Mouse (Mus musculus) limb, embryonic 11.5 days (tissue): ENCODE results near the gene Tdp1. TPM values are rescaled to one million over a fixed set of nuclear protein-coding genes. Genes with fewer than 3 reads are reported as not detected.

Experiments used
- ATAC-seq: fragments of 200-750 bp; cut with Nextera tagmentation; 2 replicates; pipeline ENCODE4 v1.8.0; 2017; ENCODE audit warnings: low read depth; ENCODE audit not compliant: insufficient number of reproducible peaks, low FRiP score, low TSS enrichment
- DNase-seq: peaks from one replicate; pipeline ENCODE4 v3.0.0-alpha.2; 2015; ENCODE audit warnings: low spot score
- H3K27ac ChIP-seq: fragments of 300-500 bp; sonication (generic); replicated peaks from 2 replicates; pipeline ENCODE4 v1.5.1; 2014; ENCODE audit warnings: low read depth, mild to moderate bottlenecking, low read length
- H3K27me3 ChIP-seq: fragments of 300-500 bp; sonication (generic); 2 replicates; pipeline ENCODE4 v1.6.1; 2014; ENCODE audit warnings: mild to moderate bottlenecking, low read length, mixed read lengths; ENCODE audit not compliant: control insufficient read depth, insufficient read depth
- H3K36me3 ChIP-seq: fragments of 300-500 bp; sonication (generic); 2 replicates; pipeline ENCODE4 v1.6.1; 2014; ENCODE audit warnings: mild to moderate bottlenecking, low read length, moderate library complexity, mixed read lengths; ENCODE audit not compliant: control insufficient read depth, insufficient read depth
- H3K4me1 ChIP-seq: fragments of 300-500 bp; sonication (generic); 2 replicates; pipeline ENCODE4 v1.6.1; 2014; ENCODE audit warnings: low read length, mixed read lengths; ENCODE audit not compliant: control insufficient read depth, insufficient read depth
- H3K4me2 ChIP-seq: fragments of 300-500 bp; sonication (generic); 2 replicates; pipeline ENCODE4 v1.6.1; 2014; ENCODE audit warnings: low read depth, mild to moderate bottlenecking, moderate library complexity; ENCODE audit not compliant: severe bottlenecking
- H3K4me3 ChIP-seq: fragments of 300-500 bp; sonication (generic); 2 replicates; pipeline ENCODE4 v1.5.1; 2014; ENCODE audit warnings: low read depth, low read length
- H3K9ac ChIP-seq: fragments of 300-500 bp; sonication (generic); 2 replicates; pipeline ENCODE4 v1.6.1; 2014; ENCODE audit warnings: mild to moderate bottlenecking, low read length
- H3K9me3 ChIP-seq: fragments of 300-500 bp; sonication (generic); 2 replicates; pipeline ENCODE4 v1.6.1; 2016; ENCODE audit warnings: low read length; ENCODE audit not compliant: control insufficient read depth
- WGBS: fragments of 180-500 bp; shearing (Covaris S2); extraction: QIAGEN DNeasy Blood & Tissue Kit; methylation state at CpG from one replicate; pipeline ENCODE4 v1.1.7; 2014; 5-methylcytosine and 5-hydroxymethylcytosine counted together
- polyA plus RNA-seq: library from polyadenylated mRNA; unstranded; fragments of >200 nt; fragmentation: Nextera tagmentation; extraction: Ambion mirVana; gene quantifications from 2 replicates; pipeline ENCODE4 v1.2.1, GENCODE M21; 2014

Gene Tdp1
- polyA plus RNA-seq, 1 experiment from 2014 or later, result 77.9 TPM

DNA sequence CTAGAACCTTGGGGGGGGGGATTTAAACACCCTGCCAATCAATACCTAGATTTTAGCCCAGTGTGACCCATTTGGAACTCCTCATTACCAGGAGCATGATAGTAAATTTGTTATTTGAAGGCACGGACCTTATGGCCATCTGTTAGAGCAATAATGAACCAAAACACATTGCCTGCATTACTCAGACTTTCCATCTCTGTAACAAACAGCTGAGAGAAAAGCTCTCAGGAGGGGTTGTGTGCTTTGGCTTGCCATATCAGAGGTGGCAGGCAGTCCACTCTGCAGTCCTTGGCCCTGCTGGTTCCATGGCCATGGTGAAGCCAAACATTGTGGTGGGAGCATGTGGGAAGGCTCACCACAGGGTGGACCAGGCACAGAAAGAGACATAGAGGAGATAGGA is 44.8 kb downstream of the Tdp1 start:
- Histone ChIP-seq H3K9me3 (no peaks in the 10 kb centered on the region), H3K27ac (no peak overlapping the region), H3K4me3 (no peak overlapping the region), H3K4me2 (no peak overlapping the region), H3K9ac (no peak overlapping the region), H3K27me3 (no peaks in the 10 kb centered on the region), H3K4me1 (no peaks in the 10 kb centered on the region), H3K36me3 (no peaks in the 10 kb centered on the region; the same call in 1 of the 2 replicates)
- ATAC-seq (no peak), DNase-seq (no peak)
- 77% methylated on average over 1 of the region's 1 CpGs for WGBS

DNA sequence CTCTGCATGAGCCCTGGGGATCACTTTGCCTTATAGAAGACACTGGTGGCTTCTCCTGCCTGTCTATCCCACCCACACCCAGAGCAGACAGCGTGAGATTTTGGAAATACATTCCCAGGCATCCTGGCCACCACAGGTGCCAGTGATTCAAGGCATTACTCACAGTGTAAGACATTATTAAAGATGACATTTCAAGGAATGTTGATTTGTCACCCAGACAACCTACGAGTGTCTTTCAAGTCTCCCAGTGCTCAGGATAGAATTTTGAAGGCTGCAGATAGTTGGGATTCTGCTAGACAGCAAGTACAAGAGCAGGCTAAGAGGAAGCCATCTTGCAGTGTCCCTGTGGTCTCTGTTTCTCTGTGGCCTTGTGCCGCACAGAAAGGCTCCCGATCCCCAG is 47.9 kb downstream of the Tdp1 start:
- WGBS, result 88% methylated on average over 4 of the region's 4 CpGs
- Histone ChIP-seq H3K9me3 (no peaks in the 10 kb centered on the region), H3K4me1 (no peaks in the 10 kb centered on the region), H3K27me3 (no peaks in the 10 kb centered on the region), H3K27ac (no peak overlapping the region), H3K4me2 (no peak overlapping the region), H3K36me3 (no peaks in the 10 kb centered on the region; the same call in 1 of the 2 replicates), H3K9ac (no peak overlapping the region), H3K4me3 (no peak overlapping the region)
- ATAC-seq (no peak), DNase-seq (no peak)

DNA sequence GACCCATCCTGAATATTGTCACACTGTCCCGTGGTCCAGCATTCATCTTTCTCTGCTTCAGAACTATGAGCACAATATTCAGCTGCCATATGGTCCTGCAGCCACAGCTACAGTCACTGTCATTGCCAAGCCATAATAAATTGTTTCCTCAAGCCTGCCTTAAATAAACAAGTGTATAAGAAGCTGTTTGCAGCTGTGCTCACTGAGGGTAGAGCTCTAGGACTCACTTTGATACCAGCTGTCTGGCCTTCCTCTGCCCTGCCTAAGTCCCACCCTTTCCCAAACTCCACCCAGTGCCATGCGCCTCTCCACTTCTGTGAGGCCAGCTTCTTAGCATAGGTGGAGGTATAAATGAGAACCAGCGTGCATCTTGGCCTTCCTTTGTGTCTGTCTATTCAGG is 49.3 kb downstream of the Tdp1 start:
- no peak overlapping the region for H3K4me2 ChIP-seq
- WGBS, result 90% methylated on average over 3 of the region's 3 CpGs
- H3K9me3 ChIP-seq, result no peaks in the 10 kb centered on the region
- no peak for DNase-seq
- H3K27me3 ChIP-seq, result no peaks in the 10 kb centered on the region
- no peak overlapping the region for H3K4me3 ChIP-seq
- H3K36me3 ChIP-seq, result no peaks in the 10 kb centered on the region
- no peaks in the 10 kb centered on the region for H3K4me1 ChIP-seq
- no peak overlapping the region for H3K27ac ChIP-seq
- ATAC-seq, result no peak
- H3K9ac ChIP-seq, result no peak overlapping the region

DNA sequence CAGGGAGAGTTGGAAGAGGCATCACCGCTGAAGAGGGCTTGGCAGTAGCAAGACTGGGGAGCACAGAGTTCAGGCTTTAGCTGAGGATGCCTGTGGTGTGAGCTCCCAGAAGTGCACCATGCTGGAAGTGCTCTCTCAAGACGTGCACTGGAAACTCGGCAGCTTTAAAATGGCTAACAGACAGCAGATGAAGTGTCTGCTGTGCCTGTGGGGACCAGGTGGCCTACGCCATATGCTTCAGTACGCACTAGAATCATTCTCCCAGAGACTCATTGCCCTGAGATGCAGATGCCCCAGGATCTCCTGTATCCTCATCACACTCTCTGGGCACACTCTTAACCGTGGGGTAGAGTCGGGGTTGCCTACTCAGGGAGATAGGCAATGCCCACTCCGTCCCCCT is 51.1 kb downstream of the Tdp1 start:
- 92% methylated on average over 8 of the region's 8 CpGs for WGBS
- H3K36me3 ChIP-seq, result no peaks in the 10 kb centered on the region

DNA sequence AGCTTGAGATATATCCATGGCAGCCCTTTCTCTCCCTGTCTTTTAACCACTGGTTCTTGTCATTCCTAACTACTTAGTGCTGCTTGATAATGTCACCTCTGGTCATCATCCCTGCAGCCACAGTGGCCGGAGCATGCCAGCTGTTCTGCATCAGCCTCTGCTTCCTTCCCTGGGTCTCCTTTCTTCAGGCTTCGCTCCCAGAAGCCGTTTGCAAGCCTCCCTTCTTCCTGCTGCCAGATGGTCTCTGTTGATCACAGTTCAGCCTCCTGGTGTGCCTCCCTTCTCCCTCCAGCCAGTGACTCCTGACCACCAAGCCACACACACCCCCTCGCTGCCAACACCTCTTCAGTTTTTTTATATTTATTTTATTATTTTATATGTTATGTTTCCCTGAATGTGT is 54.2 kb downstream of the Tdp1 start:
- Histone ChIP-seq H3K36me3 (no peaks in the 10 kb centered on the region), H3K9me3 (no peaks in the 10 kb centered on the region), H3K27ac (no peak overlapping the region), H3K4me2 (no peak overlapping the region), H3K4me1 (no peaks in the 10 kb centered on the region), H3K27me3 (no peaks in the 10 kb centered on the region), H3K4me3 (no peak overlapping the region), H3K9ac (no peak overlapping the region)
- 57% methylated on average over 4 of the region's 4 CpGs for WGBS
- ATAC-seq (no peak), DNase-seq (no peak)

More for the DNA sequence above, 51.1 kb downstream of the Tdp1 start:
- H3K4me1 ChIP-seq, result no peaks in the 10 kb centered on the region
- DNase-seq (no peak), ATAC-seq (no peak)
- H3K9ac ChIP-seq, result no peak overlapping the region
- no peak overlapping the region for H3K27ac ChIP-seq
- H3K27me3 ChIP-seq, result no peaks in the 10 kb centered on the region
- H3K4me2 ChIP-seq, result no peak overlapping the region
- no peak overlapping the region for H3K4me3 ChIP-seq
- H3K9me3 ChIP-seq, result no peaks in the 10 kb centered on the region

DNA sequence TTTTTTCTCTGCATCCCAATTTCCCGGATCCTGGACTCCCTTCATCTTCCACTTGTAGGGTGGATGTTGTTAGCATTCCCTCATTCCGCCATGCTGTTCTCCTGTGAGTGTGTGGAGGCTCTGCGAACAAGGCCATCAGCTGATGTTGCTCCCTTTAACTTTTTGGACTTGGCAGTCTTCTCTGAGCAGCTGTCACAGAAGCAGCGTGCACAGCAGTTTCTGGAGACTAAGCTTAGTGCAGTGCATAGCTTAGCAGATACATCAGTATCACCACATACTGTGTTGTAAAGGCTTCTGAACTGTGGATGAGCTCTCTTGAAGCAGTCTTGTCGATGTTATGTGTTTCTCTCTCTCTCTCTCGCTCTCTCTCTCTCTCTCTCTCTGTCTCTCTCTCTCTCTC is 54.9 kb downstream of the Tdp1 start:
- no peaks in the 10 kb centered on the region for H3K36me3 ChIP-seq
- no peak overlapping the region for H3K9ac ChIP-seq
- ATAC-seq (no peak), DNase-seq (no peak)
- WGBS, result 92% methylated on average over 6 of the region's 6 CpGs
- H3K4me2 ChIP-seq, result no peak overlapping the region
- H3K9me3 ChIP-seq, result no peaks in the 10 kb centered on the region
- no peaks in the 10 kb centered on the region for H3K4me1 ChIP-seq
- no peak overlapping the region for H3K27ac ChIP-seq
- H3K27me3 ChIP-seq, result no peaks in the 10 kb centered on the region
- H3K4me3 ChIP-seq, result no peak overlapping the region

DNA sequence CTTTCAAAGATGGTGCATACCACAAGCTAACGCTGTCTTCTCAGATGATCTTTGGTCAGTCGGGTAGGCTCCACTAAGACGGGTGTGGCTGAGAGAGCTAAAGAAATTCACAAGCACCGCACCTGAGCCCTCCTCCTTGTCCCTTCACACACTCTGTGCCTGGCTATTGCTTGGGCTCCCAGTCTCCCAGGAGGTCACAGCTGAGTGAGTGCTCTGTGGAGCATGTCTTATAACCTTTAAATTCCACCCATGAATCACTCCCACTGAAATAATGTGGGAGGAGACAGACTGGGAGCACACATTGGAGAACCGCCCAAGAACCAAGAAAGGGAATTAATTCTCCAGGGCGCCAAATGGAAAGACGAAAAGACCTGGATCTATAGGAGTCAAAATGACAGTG is 56.4 kb downstream of the Tdp1 start:
- Histone ChIP-seq H3K27me3 (no peaks in the 10 kb centered on the region), H3K4me1 (no peaks in the 10 kb centered on the region), H3K27ac (no peak overlapping the region), H3K4me3 (no peak overlapping the region), H3K9me3 (no peaks in the 10 kb centered on the region), H3K36me3 (no peaks in the 10 kb centered on the region), H3K4me2 (no peak overlapping the region), H3K9ac (no peak overlapping the region)
- ATAC-seq, result no peak
- no peak for DNase-seq
- WGBS, result 95% methylated on average over 7 of the region's 7 CpGs

DNA sequence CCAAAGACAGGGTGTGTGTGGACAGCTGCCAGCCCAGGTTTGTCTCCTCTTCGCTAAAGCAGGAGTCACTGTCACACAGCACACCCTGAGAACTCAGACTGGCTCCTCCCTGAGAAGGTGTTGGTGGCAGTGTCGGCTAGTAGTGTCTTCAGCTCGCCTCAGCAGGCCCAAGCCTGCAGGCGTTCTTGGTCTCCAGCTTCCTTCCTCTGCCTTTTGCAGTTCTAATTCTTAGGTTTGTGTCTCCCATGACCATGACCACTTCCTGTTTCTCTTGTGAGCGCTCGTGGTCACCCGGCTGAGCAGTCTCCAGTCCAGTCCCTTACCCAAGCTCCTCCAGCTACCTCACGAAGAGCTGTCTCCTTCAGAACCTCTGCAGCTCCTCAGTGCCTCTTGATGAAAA is 58.1 kb downstream of the Tdp1 start:
- DNase-seq, result no peak
- Histone ChIP-seq H3K4me1 (no peaks in the 10 kb centered on the region), H3K27ac (no peak overlapping the region), H3K4me3 (no peak overlapping the region), H3K9me3 (no peaks in the 10 kb centered on the region), H3K36me3 (no peaks in the 10 kb centered on the region), H3K9ac (no peak overlapping the region), H3K27me3 (no peaks in the 10 kb centered on the region), H3K4me2 (no peak overlapping the region)
- ATAC-seq, result no peak
- 86% methylated on average over 8 of the region's 8 CpGs for WGBS

DNA sequence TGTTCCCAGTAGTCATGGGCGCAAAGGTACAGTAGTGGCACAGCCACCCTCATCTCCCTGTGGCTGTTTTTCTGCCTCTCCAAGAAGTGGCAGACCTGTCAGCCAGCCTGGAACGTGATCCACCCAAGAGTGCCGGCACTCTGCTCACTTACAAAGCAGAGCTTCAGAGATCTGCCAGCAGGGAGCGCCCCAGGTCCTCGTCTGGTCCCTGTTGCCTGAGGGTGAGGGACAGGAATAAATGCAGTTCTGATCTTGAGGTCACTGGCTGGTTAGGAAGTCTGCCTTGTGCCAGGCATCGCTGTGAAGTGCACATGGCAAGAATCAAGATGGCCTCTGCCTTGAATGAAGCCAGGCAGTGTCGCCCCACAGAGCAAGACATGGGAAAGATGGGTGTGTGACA is 68.6 kb downstream of the Tdp1 start:
- Histone ChIP-seq H3K4me2 (no peak overlapping the region), H3K4me1 (no peaks in the 10 kb centered on the region), H3K9me3 (no peaks in the 10 kb centered on the region), H3K36me3 (no peaks in the 10 kb centered on the region), H3K4me3 (no peak overlapping the region), H3K27ac (no peak overlapping the region), H3K9ac (no peak overlapping the region), H3K27me3 (no peaks in the 10 kb centered on the region)
- peak; percentile 67 for DNase-seq
- 62% methylated on average over 7 of the region's 7 CpGs for WGBS
- no peak for ATAC-seq
